In the genomic region with DNA sequence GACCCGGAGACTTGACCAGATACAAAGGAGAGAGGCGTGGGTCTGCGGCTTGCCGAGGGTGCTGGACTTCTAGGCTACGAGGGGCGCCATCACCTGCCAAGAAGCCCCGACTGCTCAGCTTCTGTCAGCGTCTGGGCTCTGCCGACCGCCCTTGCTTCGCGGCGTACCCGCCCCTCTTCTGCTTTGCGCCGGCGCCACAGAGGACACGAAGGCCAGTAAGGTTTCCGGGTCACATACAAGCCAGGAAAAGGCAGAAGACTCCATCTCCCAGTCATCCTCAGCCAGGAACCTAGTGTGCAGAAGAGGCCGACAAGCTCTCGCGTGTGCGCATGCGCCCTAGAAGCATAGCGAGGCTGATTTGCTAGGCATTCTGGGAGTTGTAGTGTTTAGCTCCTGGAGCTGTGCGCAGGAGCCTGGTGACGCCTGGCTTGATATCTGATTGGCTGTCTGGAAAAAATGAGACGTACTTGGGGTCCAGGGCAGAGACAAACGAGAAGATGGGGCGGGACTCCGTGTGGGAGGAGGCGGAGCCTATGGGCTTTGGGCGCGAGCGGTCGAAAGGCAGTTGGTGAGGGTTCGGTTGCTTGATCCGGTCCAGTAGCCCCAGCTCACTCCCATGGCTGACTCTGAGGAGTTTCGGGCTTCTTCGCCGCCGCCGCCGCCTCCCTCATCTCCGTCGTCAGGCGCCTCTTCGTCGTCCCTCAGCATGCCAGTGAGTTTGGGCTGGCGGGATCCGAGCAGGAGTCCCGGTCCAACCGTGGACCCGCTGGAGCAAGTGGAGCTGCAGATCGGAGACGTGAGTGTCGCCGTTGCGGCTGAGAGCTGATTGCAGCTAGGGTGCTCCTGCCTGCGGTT, we compare ENCODE assay signal across 8 mouse cellular contexts. TPM values are rescaled to one million over a fixed set of nuclear protein-coding genes. Genes with fewer than 3 reads are reported as not detected.
A peak's percentile ranks its signal among the peaks of the same experiment; 100 is the strongest.
DNase-seq lines count a peak whose midpoint lies in the region; ATAC-seq and TF ChIP-seq lines count a peak whose summit lies in the region.

A gene (plus strand): TSS at position 519 of the 855 bp plus-strand sequence.

- peak within 1 kb of the TSS; percentile 84 for H3K27ac ChIP-seq in heart, embryonic 11.5 days (ENCODE audit: low read depth, low read length)
- H3K27ac ChIP-seq in kidney, embryonic 16.5 days (ENCODE audit: low read length) = peak within 1 kb of the TSS; percentile 81
- H3K27ac ChIP-seq in liver, adult 2 months (replicated peaks; ENCODE audit: insufficient read depth, low read depth, low read length) = peak within 1 kb of the TSS; percentile 92

- peak within 1 kb of the TSS; percentile 90 for H3K9ac ChIP-seq in heart, embryonic 11.5 days (ENCODE audit: low read depth, low read length)
- peak within 1 kb of the TSS; percentile 86 for H3K9ac ChIP-seq in kidney, embryonic 16.5 days (replicated peaks; ENCODE audit: low read length)
- H3K9ac ChIP-seq in liver, adult 2 months (ENCODE audit: low read depth, low read length) = peak within 1 kb of the TSS; percentile 75

- H3ac ChIP-seq in C2C12 (ENCODE audit: control insufficient read depth, insufficient read length, low read depth) (peak within 1 kb of the TSS; percentile 82), myocyte (ENCODE audit: control insufficient read depth, insufficient read length) (peak within 1 kb of the TSS; percentile 30)

- peak within 1 kb of the TSS; percentile 82 for H3K4me2 ChIP-seq in heart, embryonic 11.5 days
- peak within 1 kb of the TSS; percentile 90 for H3K4me2 ChIP-seq in kidney, embryonic 16.5 days (replicated peaks; ENCODE audit: low read depth, low read length)
- H3K4me2 ChIP-seq in myocyte (ENCODE audit: low read depth) = peak within 1 kb of the TSS; percentile 91

- no peaks in the 10 kb centered on the region for H3K27me3 ChIP-seq in C2C12 (ENCODE audit: control insufficient read depth, insufficient read depth, insufficient read length)
- no peaks in the 10 kb centered on the region for H3K27me3 ChIP-seq in erythroblast, embryonic 14.5 days (ENCODE audit: control insufficient read depth)
- no peaks in the 10 kb centered on the region for H3K27me3 ChIP-seq in heart, embryonic 11.5 days (ENCODE audit: control insufficient read depth, insufficient read depth, low read length)
- H3K27me3 ChIP-seq in kidney, embryonic 16.5 days (ENCODE audit: insufficient read depth, low read length) = no peaks in the 10 kb centered on the region
- H3K27me3 ChIP-seq in liver, adult 2 months (ENCODE audit: control insufficient read depth, insufficient read depth, low read length) = no peaks in the 10 kb centered on the region
- no peaks in the 10 kb centered on the region for H3K27me3 ChIP-seq in myocyte (ENCODE audit: control insufficient read depth, insufficient read depth, insufficient read length)
- H3K27me3 ChIP-seq in splenic B cell, adult 2 months (ENCODE audit: control insufficient read depth, insufficient read depth, low read length, poor library complexity, severe bottlenecking) = no peaks in the 10 kb centered on the region

- no peak for TF ChIP-seq CTCF in C2C12 (IDR thresholded peaks at IDR 0.05; ENCODE audit: control insufficient read depth, insufficient read depth, insufficient read length)
- no peak for TF ChIP-seq CTCF in brain, embryonic 14.5 days (IDR thresholded peaks at IDR 0.05; ENCODE audit: borderline replicate concordance, extremely low read depth, insufficient read depth, insufficient read length)
- TF ChIP-seq CTCF in liver, adult 2 months (IDR thresholded peaks at IDR 0.05; ENCODE audit: low read depth, low read length) = no peak

- H3K36me3 ChIP-seq in C2C12 (ENCODE audit: control insufficient read depth, insufficient read depth) (peaks cover 15% of the 10 kb centered on the region), myocyte (ENCODE audit: control insufficient read depth, insufficient read depth) (peaks cover 10% of the 10 kb centered on the region)
- peaks cover 29% of the 10 kb centered on the region for H3K36me3 ChIP-seq in erythroblast, embryonic 14.5 days (ENCODE audit: control insufficient read depth)
- peaks cover 17% of the 10 kb centered on the region for H3K36me3 ChIP-seq in heart, embryonic 11.5 days (ENCODE audit: control insufficient read depth, insufficient read depth, low read length)
- peaks cover 24% of the 10 kb centered on the region for H3K36me3 ChIP-seq in kidney, embryonic 16.5 days (ENCODE audit: insufficient read depth, low read length)
- H3K36me3 ChIP-seq in liver, adult 2 months (ENCODE audit: control insufficient read depth, insufficient read depth, low read length) = no peaks in the 10 kb centered on the region
- H3K36me3 ChIP-seq in splenic B cell, adult 2 months (ENCODE audit: control insufficient read depth, insufficient read depth, low read length, poor library complexity, severe bottlenecking) = no peaks in the 10 kb centered on the region

- under 1% methylated on average over 60 of the region's 60 CpGs for WGBS in heart, embryonic 11.5 days (ENCODE audit: insufficient replicate concordance)
- under 1% methylated on average over 60 of the region's 60 CpGs for WGBS in kidney, embryonic 16.5 days
- WGBS in liver, adult 2 months = under 1% methylated on average over 60 of the region's 60 CpGs

- TF ChIP-seq POLR2A in brain, embryonic 14.5 days (IDR thresholded peaks at IDR 0.05; ENCODE audit: borderline replicate concordance, extremely low read depth, insufficient read depth, insufficient read length, poor library complexity, severe bottlenecking) = peak; percentile 61; the same call in 1 of the 2 replicates
- peak; percentile 88 for TF ChIP-seq POLR2A in liver, adult 2 months (IDR thresholded peaks at IDR 0.05; ENCODE audit: extremely low read depth, insufficient read depth, low read length)
- TF ChIP-seq POLR2A in myocyte (IDR thresholded peaks at IDR 0.05; ENCODE audit: insufficient read length, low read depth) = peak; percentile 91

- DNase-seq in brain, embryonic 14.5 days (ENCODE audit: low read depth) = peak; percentile 100
- peak; percentile 100 for DNase-seq in liver, adult 2 months (ENCODE audit: extremely low read depth, low read depth, low spot score)
- DNase-seq in splenic B cell, adult 2 months (ENCODE audit: low read depth, low spot score) = peak; percentile 99

- ATAC-seq in heart, embryonic 11.5 days (replicated peaks; ENCODE audit: insufficient number of reproducible peaks, low FRiP score, low TSS enrichment) = peak; percentile 98
- peak; percentile 99 for ATAC-seq in kidney, embryonic 16.5 days (ENCODE audit: low FRiP score, low TSS enrichment)

- H3K79me3 ChIP-seq in C2C12 (ENCODE audit: low read depth) = peaks cover 7% of the 10 kb centered on the region

- H3K4me3 ChIP-seq in C2C12 (ENCODE audit: insufficient read depth, poor library complexity, severe bottlenecking) (peak within 1 kb of the TSS; percentile 85), myocyte (peak within 1 kb of the TSS; percentile 91)
- H3K4me3 ChIP-seq in erythroblast, embryonic 14.5 days (replicated peaks) = peak within 1 kb of the TSS; percentile 82
- peak within 1 kb of the TSS; percentile 85 for H3K4me3 ChIP-seq in heart, embryonic 11.5 days (ENCODE audit: low read depth, low read length)
- H3K4me3 ChIP-seq in kidney, embryonic 16.5 days (ENCODE audit: low read length) = peak within 1 kb of the TSS; percentile 83
- H3K4me3 ChIP-seq in liver, adult 2 months (ENCODE audit: insufficient read depth, low read depth, low read length) = peak within 1 kb of the TSS; percentile 77

- peaks cover 6% of the 10 kb centered on the region for H3K9me3 ChIP-seq in erythroblast, embryonic 14.5 days (ENCODE audit: control insufficient read depth, low read length)
- H3K9me3 ChIP-seq in heart, embryonic 11.5 days (replicated peaks; ENCODE audit: control insufficient read depth, low read length) = no peaks in the 10 kb centered on the region
- H3K9me3 ChIP-seq in kidney, embryonic 16.5 days (ENCODE audit: low read length) = peaks cover 12% of the 10 kb centered on the region; the same call in 1 of the 2 replicates

- peaks cover 26% of the 10 kb centered on the region for H3K4me1 ChIP-seq in erythroblast, embryonic 14.5 days (ENCODE audit: control insufficient read depth)
- H3K4me1 ChIP-seq in heart, embryonic 11.5 days (ENCODE audit: control insufficient read depth, insufficient read depth, low read length) = no peaks in the 10 kb centered on the region
- H3K4me1 ChIP-seq in kidney, embryonic 16.5 days (ENCODE audit: insufficient read depth, low read length) = peaks cover 12% of the 10 kb centered on the region
- H3K4me1 ChIP-seq in liver, adult 2 months (ENCODE audit: control insufficient read depth, insufficient read depth, low read length) = peaks cover 2% of the 10 kb centered on the region

- H3K79me2 ChIP-seq in C2C12 (ENCODE audit: control insufficient read depth, insufficient read depth) = peaks cover 34% of the 10 kb centered on the region
- H3K79me2 ChIP-seq in liver, adult 2 months (ENCODE audit: control insufficient read depth, insufficient read depth, low read length) = no peaks in the 10 kb centered on the region; the same call in 1 of the 2 replicates
- peaks cover 17% of the 10 kb centered on the region for H3K79me2 ChIP-seq in myocyte (ENCODE audit: control insufficient read depth, insufficient read depth)

TF ChIP-seq in C2C12, 6 proteins besides CTCF, POLR2A, EP300 and RAD21 (continues in another document):
- peak; percentile 72 for TF ChIP-seq USF1 (IDR thresholded peaks at IDR 0.05; ENCODE audit: low read depth)
- no peak for TF ChIP-seq FOSL1 (IDR thresholded peaks at IDR 0.05; ENCODE audit: insufficient read depth, low read length, poor library complexity, severe bottlenecking)
- no peak for TF ChIP-seq MAX (IDR thresholded peaks at IDR 0.05)
- TF ChIP-seq MYOG (IDR thresholded peaks at IDR 0.05; ENCODE audit: control insufficient read depth, extremely low read depth, insufficient read length) = no peak
- TF ChIP-seq CEBPB (IDR thresholded peaks at IDR 0.05; ENCODE audit: low read depth) = no peak

TF ChIP-seq in myocyte, 11 proteins besides CTCF, POLR2A, EP300 and RAD21 (continues in another document):
- TF ChIP-seq MYOG (IDR thresholded peaks at IDR 0.05; ENCODE audit: control insufficient read depth in 1 of 3, insufficient read depth in 1 of 3, insufficient read length in 2 of 3, low read depth in 2 of 3) (peak in 1 of 3 experiments; percentile 14), POLR2AphosphoS2 (IDR thresholded peaks at IDR 0.05; ENCODE audit: insufficient read length, low read depth) (peak; percentile 85), USF1 (IDR thresholded peaks at IDR 0.05; ENCODE audit: low read depth) (peak; percentile 77), MAX (IDR thresholded peaks at IDR 0.05; ENCODE audit: low read depth) (no peak), SRF (IDR thresholded peaks at IDR 0.05; ENCODE audit: control insufficient read depth, insufficient read length, low read depth) (peak; percentile 61)

RNA-seq across cellular contexts. Expression of the gene that starts here (rescaled TPM):
- polyA plus RNA-seq in C2C12 (2012; fragmentation: generic; extraction: Trizol) = 13.2 TPM
- polyA plus RNA-seq in brain, embryonic 14.5 days (2012; rRNA removed) = 5.1 and 6.3 TPM in 2 replicates
- polyA plus RNA-seq in erythroblast, embryonic 14.5 days (2012) = 0.33 and 0.53 TPM in 2 replicates
- polyA plus RNA-seq in heart, embryonic 11.5 days (2014; fragmentation: Nextera tagmentation; extraction: Ambion mirVana) = 26.1 and 30.1 TPM in 2 replicates
- polyA plus RNA-seq in kidney, embryonic 16.5 days (2015; fragmentation: Nextera tagmentation; extraction: Ambion mirVana) = 29.4 and 30.1 TPM in 2 replicates
- 0.37 and 0.74 TPM in 2 replicates for total RNA-seq in liver, adult 2 months (2014; rRNA removed)
- 0.35 and 0.55 TPM in 2 replicates for polyA plus RNA-seq in liver, adult 2 months (2012; rRNA removed)
- 3.6 TPM for polyA plus RNA-seq in myocyte (2012; fragmentation: generic; extraction: Trizol)

Comparison
In these comparisons a context has a peak if more than half of its experiments do, and no peak if none do; other contexts are left out.
1. Peak in every context shown above with its lines: DNase-seq, ATAC-seq, H3K4me3 ChIP-seq and H3K27ac ChIP-seq.
2. Peak in DNase-seq, H3K4me3 ChIP-seq, H3K27ac ChIP-seq and H3K9ac ChIP-seq in liver, adult 2 months; RNA of the gene not detected or under 1 TPM.